Mouse (Mus musculus) embryonic facial prominence, embryonic 13.5 days (tissue): ENCODE results near the gene Lcat. TPM values are rescaled to one million over a fixed set of nuclear protein-coding genes. Genes with fewer than 3 reads are reported as not detected.

ENCODE experiments used
- ATAC-seq: fragments of 200-750 bp; cut with Nextera tagmentation; 2 replicates; pipeline ENCODE4 v1.8.0; 2017; ENCODE audit warnings: low read depth; ENCODE audit not compliant: insufficient number of reproducible peaks, insufficient read depth, low FRiP score, low TSS enrichment
- H3K27ac ChIP-seq: fragments of 300-500 bp; sonication (generic); 2 replicates; pipeline ENCODE4 v1.5.1; 2015; ENCODE audit warnings: moderate library complexity, mild to moderate bottlenecking, inconsistent platforms
- H3K27me3 ChIP-seq: fragments of 300-500 bp; sonication (generic); 2 replicates; pipeline ENCODE4 v1.6.1; 2015; ENCODE audit warnings: mild to moderate bottlenecking, inconsistent platforms
- H3K36me3 ChIP-seq: fragments of 300-500 bp; sonication (generic); 2 replicates; pipeline ENCODE4 v1.6.1; 2015; ENCODE audit warnings: mild to moderate bottlenecking, inconsistent platforms
- H3K4me1 ChIP-seq: fragments of 300-500 bp; sonication (generic); 2 replicates; pipeline ENCODE4 v1.6.1; 2015; ENCODE audit warnings: inconsistent platforms
- H3K4me2 ChIP-seq: fragments of 300-500 bp; sonication (generic); 2 replicates; pipeline ENCODE4 v1.6.1; 2015; ENCODE audit warnings: moderate library complexity, mild to moderate bottlenecking, inconsistent platforms
- H3K4me3 ChIP-seq: fragments of 300-500 bp; sonication (generic); 2 replicates; pipeline ENCODE4 v1.5.1; 2015; ENCODE audit warnings: mild to moderate bottlenecking, inconsistent platforms
- H3K9ac ChIP-seq: fragments of 300-500 bp; sonication (generic); 2 replicates; pipeline ENCODE4 v1.6.1; 2015; ENCODE audit warnings: mild to moderate bottlenecking, inconsistent platforms
- H3K9me3 ChIP-seq: fragments of 300-500 bp; sonication (generic); 2 replicates; pipeline ENCODE4 v1.6.1; 2016; ENCODE audit warnings: inconsistent platforms
- WGBS: fragments of 180-500 bp; shearing (Covaris S2); methylation state at CpG from one replicate; pipeline ENCODE4 v1.1.7; 2015; ENCODE audit warnings: mixed read lengths; 5-methylcytosine and 5-hydroxymethylcytosine counted together
- polyA plus RNA-seq: library from polyadenylated mRNA; unstranded; fragments of >200 nt; fragmentation: Nextera tagmentation; extraction: Ambion mirVana; gene quantifications from 2 replicates; pipeline ENCODE4 v1.2.1, GENCODE M21; 2015

The Lcat gene
- polyA plus RNA-seq, 1 experiment from 2014 or later: 2.8 TPM

GRCm38 (mm10) chr8:105965905-105966341 is 22.7 kb upstream of the Lcat start, which contains the start of gene Slc12a4:
Gene Slc12a4, minus strand, starts transcription at chr8:105966097.
- peak within 1 kb of the TSS; percentile 75 for H3K4me2 ChIP-seq

GRCm38 (mm10) chr8:105965266-105965904 is 22.2 kb upstream of the Lcat start:
- Histone ChIP-seq H3K36me3 (peaks cover 7% of the 10 kb centered on the region), H3K4me2 (peak overlapping the region; percentile 75), H3K4me1 (peaks cover 41% of the 10 kb centered on the region), H3K27ac (peak overlapping the region; percentile 94), H3K27me3 (no peaks in the 10 kb centered on the region), H3K9ac (peak overlapping the region; percentile 92), H3K9me3 (no peaks in the 10 kb centered on the region), H3K4me3 (peak overlapping the region; percentile 84)
- peak; percentile 72 for ATAC-seq
- WGBS: 1% methylated on average over 40 of the region's 40 CpGs

More at GRCm38 (mm10) chr8:105965905-105966341, 22.7 kb upstream of the Lcat start, which contains the start of gene Slc12a4:
- peak within 1 kb of the TSS; percentile 92 for H3K9ac ChIP-seq
- peaks cover 41% of the 10 kb centered on the region for H3K4me1 ChIP-seq
- H3K9me3 ChIP-seq: no peaks in the 10 kb centered on the region
- H3K27ac ChIP-seq: peak within 1 kb of the TSS; percentile 94
- WGBS: under 1% methylated on average over 47 of the region's 47 CpGs
- peak within 1 kb of the TSS; percentile 84 for H3K4me3 ChIP-seq
- peaks cover 4% of the 10 kb centered on the region; the same call in 1 of the 2 replicates for H3K36me3 ChIP-seq
- peak; percentile 84 for ATAC-seq
- H3K27me3 ChIP-seq: no peaks in the 10 kb centered on the region

- H3K27ac ChIP-seq: peak overlapping the region; percentile 94; the same call in 1 of the 2 replicates
- H3K36me3 ChIP-seq: peaks cover 14% of the 10 kb centered on the region
- H3K4me2 ChIP-seq: peak overlapping the region; percentile 75
- peaks cover 47% of the 10 kb centered on the region for H3K4me1 ChIP-seq
- H3K27me3 ChIP-seq: no peaks in the 10 kb centered on the region
- peak overlapping the region; percentile 84 for H3K4me3 ChIP-seq
- WGBS: 52% methylated on average over 12 of the region's 12 CpGs
- ATAC-seq: no peak
- no peaks in the 10 kb centered on the region for H3K9me3 ChIP-seq
- peak overlapping the region; percentile 92 for H3K9ac ChIP-seq
Measured at GRCm38 (mm10) chr8:105964506-105965265, 21.5 kb upstream of the Lcat start.

GRCm38 (mm10) chr8:105961536-105961935 is 18.4 kb upstream of the Lcat start:
- 88% methylated on average over 10 of the region's 10 CpGs for WGBS
- Histone ChIP-seq H3K9ac (no peak overlapping the region), H3K4me2 (no peak overlapping the region), H3K4me1 (peaks cover 44% of the 10 kb centered on the region), H3K36me3 (peaks cover 41% of the 10 kb centered on the region), H3K27ac (no peak overlapping the region), H3K27me3 (no peaks in the 10 kb centered on the region), H3K9me3 (no peaks in the 10 kb centered on the region), H3K4me3 (no peak overlapping the region)
- no peak for ATAC-seq

- H3K27me3 ChIP-seq: no peaks in the 10 kb centered on the region
- H3K36me3 ChIP-seq: peaks cover 45% of the 10 kb centered on the region
- peaks cover 40% of the 10 kb centered on the region for H3K4me1 ChIP-seq
- H3K27ac ChIP-seq: no peak overlapping the region
- ATAC-seq: no peak
- no peak overlapping the region for H3K4me2 ChIP-seq
- no peak overlapping the region for H3K4me3 ChIP-seq
- no peak overlapping the region for H3K9ac ChIP-seq
- no peaks in the 10 kb centered on the region for H3K9me3 ChIP-seq
- WGBS: 75% methylated on average over 14 of the region's 14 CpGs
Measured at GRCm38 (mm10) chr8:105961101-105961500, 17.9 kb upstream of the Lcat start.

GRCm38 (mm10) chr8:105959350-105959749 is 16.2 kb upstream of the Lcat start:
- Histone ChIP-seq H3K27me3 (no peaks in the 10 kb centered on the region), H3K4me3 (no peak overlapping the region), H3K4me2 (no peak overlapping the region), H3K27ac (no peak overlapping the region), H3K4me1 (peaks cover 30% of the 10 kb centered on the region), H3K9ac (no peak overlapping the region), H3K36me3 (peaks cover 61% of the 10 kb centered on the region), H3K9me3 (no peaks in the 10 kb centered on the region)
- 76% methylated on average over 7 of the region's 7 CpGs for WGBS
- ATAC-seq: no peak

GRCm38 (mm10) chr8:105957813-105958212 is 14.6 kb upstream of the Lcat start:
- 70% methylated on average over 4 of the region's 4 CpGs for WGBS
- Histone ChIP-seq H3K27ac (no peak overlapping the region), H3K9ac (no peak overlapping the region), H3K9me3 (no peaks in the 10 kb centered on the region), H3K27me3 (no peaks in the 10 kb centered on the region), H3K4me1 (peaks cover 18% of the 10 kb centered on the region), H3K4me2 (no peak overlapping the region), H3K36me3 (peaks cover 76% of the 10 kb centered on the region), H3K4me3 (no peak overlapping the region)
- no peak for ATAC-seq

- peaks cover 19% of the 10 kb centered on the region for H3K4me1 ChIP-seq
- no peak overlapping the region for H3K9ac ChIP-seq
- H3K27ac ChIP-seq: no peak overlapping the region
- no peak overlapping the region for H3K4me2 ChIP-seq
- no peak overlapping the region for H3K4me3 ChIP-seq
- no peaks in the 10 kb centered on the region for H3K9me3 ChIP-seq
- WGBS: 92% methylated on average over 4 of the region's 4 CpGs
- H3K27me3 ChIP-seq: no peaks in the 10 kb centered on the region
- no peak for ATAC-seq
- H3K36me3 ChIP-seq: peaks cover 84% of the 10 kb centered on the region
Measured at GRCm38 (mm10) chr8:105956556-105956955, 13.4 kb upstream of the Lcat start.

- Histone ChIP-seq H3K9ac (no peak overlapping the region), H3K36me3 (peaks cover 94% of the 10 kb centered on the region), H3K27me3 (no peaks in the 10 kb centered on the region), H3K4me3 (no peak overlapping the region), H3K27ac (peak overlapping the region; percentile 76), H3K9me3 (no peaks in the 10 kb centered on the region), H3K4me2 (0 out of 2 replicates have a peak overlapping the region, but pooled peaks have one; percentile 11), H3K4me1 (peaks cover 16% of the 10 kb centered on the region)
- peak; percentile 75 for ATAC-seq
- WGBS: 10% methylated on average over 7 of the region's 7 CpGs
Measured at GRCm38 (mm10) chr8:105951057-105951659, 8.0 kb upstream of the Lcat start.

- H3K4me1 ChIP-seq: peaks cover 16% of the 10 kb centered on the region
- no peak overlapping the region for H3K4me2 ChIP-seq
- H3K36me3 ChIP-seq: peaks cover 95% of the 10 kb centered on the region
- H3K9ac ChIP-seq: no peak overlapping the region
- no peaks in the 10 kb centered on the region for H3K9me3 ChIP-seq
- no peaks in the 10 kb centered on the region for H3K27me3 ChIP-seq
- no peak overlapping the region for H3K4me3 ChIP-seq
- H3K27ac ChIP-seq: peak overlapping the region; percentile 17
- WGBS: 70% methylated on average over 10 of the region's 10 CpGs
- no peak for ATAC-seq
Measured at GRCm38 (mm10) chr8:105949350-105949749, 6.2 kb upstream of the Lcat start.

- WGBS: 95% methylated on average over 5 of the region's 5 CpGs
- Histone ChIP-seq H3K27me3 (no peaks in the 10 kb centered on the region), H3K4me1 (peaks cover 9% of the 10 kb centered on the region), H3K27ac (no peak overlapping the region), H3K36me3 (peaks cover 74% of the 10 kb centered on the region), H3K9ac (no peak overlapping the region), H3K9me3 (no peaks in the 10 kb centered on the region), H3K4me3 (no peak overlapping the region), H3K4me2 (no peak overlapping the region)
- ATAC-seq: no peak
Measured at GRCm38 (mm10) chr8:105942542-105942941, 640 bp downstream of the Lcat start.
